Mouse (Mus musculus): ENCODE measurements around the gene Bcl2. TPM values are rescaled to one million over a fixed set of nuclear protein-coding genes. Genes with fewer than 3 reads are reported as not detected.

The Bcl2 gene
- total and polyA plus RNA-seq, 3 experiments: 4.5 to 13.6 (median 8.7) TPM

GRCm38 (mm10) chr1:106526751-106527150, 187.3 kb downstream of the Bcl2 start:
- no peak overlapping the region for H3K4me2 ChIP-seq (ENCODE audit: insufficient read depth, low read depth, poor library complexity, severe bottlenecking)
- no peak for DNase-seq (ENCODE audit: extremely low read depth)
- dilution Hi-C loops (cut with MboI; ENCODE audit: extremely low pct_ligation_motif_present, extremely low pct_unique_long_range_greater_than_20kb, low sequenced_read_pairs) (loop anchor here (25.0 kb wide), 1 partner anchor 186 kb away; the partner anchor contains the start of gene Bcl2), in situ Hi-C loops (cut with MboI; ENCODE audit: low pct_ligation_motif_present, low pct_unique_long_range_greater_than_20kb, low sequenced_read_pairs) (loop anchor here (10.0 kb wide), 1 partner anchor 102 kb away; no protein-coding TSS in a partner anchor)
- H3K27ac ChIP-seq (ENCODE audit: insufficient read depth, low read depth): no peak overlapping the region
- H3K4me1 ChIP-seq (ENCODE audit: control insufficient read depth in 1 of 2, insufficient read depth in 2 of 2): peaks cover 0 to 8% of the 10 kb centered on the region in 2 experiments; a peak in 2 of 4 replicates
- no peak overlapping the region for H3K4me3 ChIP-seq (replicated peaks in 1 of 3; ENCODE audit: low read depth in 2 of 3, low read length in 2 of 3, poor library complexity in 1 of 3)
- no peaks in the 10 kb centered on the region for H3K36me3 ChIP-seq (replicated peaks in 1 of 2; ENCODE audit: control insufficient read depth in 1 of 2, insufficient read depth in 1 of 2, low read length in 1 of 2)
- H3K9ac ChIP-seq (ENCODE audit: insufficient read depth, low read depth): no peak overlapping the region
- no peak for TF ChIP-seq MAFK (IDR thresholded peaks at IDR 0.05; ENCODE audit: insufficient replicate concordance, low read length)
- TF ChIP-seq KAT2A (IDR thresholded peaks at IDR 0.05; ENCODE audit: insufficient replicate concordance, low read length): no peak
- TF ChIP-seq USF1 (IDR thresholded peaks at IDR 0.05; ENCODE audit: low read depth, low read length): no peak
- no peak for TF ChIP-seq ZMIZ1 (IDR thresholded peaks at IDR 0.05; ENCODE audit: low read depth, low read length)
- no peak for TF ChIP-seq TBP (conservative IDR thresholded peaks at IDR 0.05; ENCODE audit: low read depth, low read length)
- no peak for TF ChIP-seq ELF1 (IDR thresholded peaks at IDR 0.05; ENCODE audit: low read depth, low read length)
- no peak for TF ChIP-seq CTCF (conservative IDR thresholded peaks at IDR 0.05 in 1 of 2, IDR thresholded peaks at IDR 0.05 in 1 of 2; ENCODE audit: low read depth in 2 of 2, low read length in 2 of 2)
- no peak for TF ChIP-seq ZC3H11A (IDR thresholded peaks at IDR 0.05; ENCODE audit: low read depth, low read length)
- TF ChIP-seq HCFC1 (IDR thresholded peaks at IDR 0.05; ENCODE audit: low read depth, low read length): no peak
- no peaks in the 10 kb centered on the region for H3K9me3 ChIP-seq (replicated peaks; ENCODE audit: low read length)
- no peaks in the 10 kb centered on the region for H3K79me2 ChIP-seq (replicated peaks; ENCODE audit: control insufficient read depth, extremely low read depth, insufficient read depth, poor library complexity, severe bottlenecking)
- no peaks in the 10 kb centered on the region for H3K27me3 ChIP-seq (replicated peaks)

GRCm38 (mm10) chr1:106526112-106526511, 188.0 kb downstream of the Bcl2 start:
- no peaks in the 10 kb centered on the region for H3K27me3 ChIP-seq (replicated peaks)
- H3K27ac ChIP-seq (ENCODE audit: insufficient read depth, low read depth): no peak overlapping the region
- no peak overlapping the region for H3K4me3 ChIP-seq (replicated peaks in 1 of 3; ENCODE audit: low read depth in 2 of 3, low read length in 2 of 3, poor library complexity in 1 of 3)
- no peaks in the 10 kb centered on the region for H3K79me2 ChIP-seq (replicated peaks; ENCODE audit: control insufficient read depth, extremely low read depth, insufficient read depth, poor library complexity, severe bottlenecking)
- H3K9me3 ChIP-seq (replicated peaks; ENCODE audit: low read length): no peaks in the 10 kb centered on the region
- no peaks in the 10 kb centered on the region for H3K36me3 ChIP-seq (replicated peaks in 1 of 2; ENCODE audit: control insufficient read depth in 1 of 2, insufficient read depth in 1 of 2, low read length in 1 of 2)
- no peak for DNase-seq (ENCODE audit: extremely low read depth)
- dilution Hi-C loops (cut with MboI; ENCODE audit: extremely low pct_ligation_motif_present, extremely low pct_unique_long_range_greater_than_20kb, low sequenced_read_pairs) (loop anchor here (25.0 kb wide), 1 partner anchor 186 kb away; the partner anchor contains the start of gene Bcl2), in situ Hi-C loops (cut with MboI; ENCODE audit: low pct_ligation_motif_present, low pct_unique_long_range_greater_than_20kb, low sequenced_read_pairs) (loop anchor here (10.0 kb wide), 1 partner anchor 101 kb away; no protein-coding TSS in a partner anchor)
- peaks cover 0 to 8% of the 10 kb centered on the region in 2 experiments; a peak in 2 of 4 replicates for H3K4me1 ChIP-seq (ENCODE audit: control insufficient read depth in 1 of 2, insufficient read depth in 2 of 2)
- no peak overlapping the region for H3K4me2 ChIP-seq (ENCODE audit: insufficient read depth, low read depth, poor library complexity, severe bottlenecking)
- TF ChIP-seq IRF4 (IDR thresholded peaks at IDR 0.05; ENCODE audit: low read depth, low read length) (no peak), MYC (IDR thresholded peaks at IDR 0.05; ENCODE audit: low read depth, low read length) (no peak)
- H3K9ac ChIP-seq (ENCODE audit: insufficient read depth, low read depth): no peak overlapping the region

- Histone ChIP-seq H3K9ac (ENCODE audit: insufficient read depth, low read depth) (no peak overlapping the region), H3K27ac (ENCODE audit: insufficient read depth, low read depth) (no peak overlapping the region), H3K79me2 (replicated peaks; ENCODE audit: control insufficient read depth, extremely low read depth, insufficient read depth, poor library complexity, severe bottlenecking) (no peaks in the 10 kb centered on the region), H3K36me3 (replicated peaks in 1 of 2; ENCODE audit: control insufficient read depth in 1 of 2, insufficient read depth in 1 of 2, low read length in 1 of 2) (no peaks in the 10 kb centered on the region), H3K9me3 (replicated peaks; ENCODE audit: low read length) (no peaks in the 10 kb centered on the region), H3K4me3 (replicated peaks in 1 of 3; ENCODE audit: low read depth in 2 of 3, low read length in 2 of 3, poor library complexity in 1 of 3) (no peak overlapping the region), H3K4me1 (ENCODE audit: control insufficient read depth in 1 of 2, insufficient read depth in 2 of 2) (peaks cover 0 to 8% of the 10 kb centered on the region in 2 experiments; a peak in 2 of 4 replicates), H3K27me3 (replicated peaks) (no peaks in the 10 kb centered on the region), H3K4me2 (ENCODE audit: insufficient read depth, low read depth, poor library complexity, severe bottlenecking) (no peak overlapping the region)
- dilution Hi-C loops (cut with MboI; ENCODE audit: extremely low pct_ligation_motif_present, extremely low pct_unique_long_range_greater_than_20kb, low sequenced_read_pairs): no loop called here
- no peak for DNase-seq (ENCODE audit: extremely low read depth)
- in situ Hi-C loops (cut with MboI; ENCODE audit: low pct_ligation_motif_present, low pct_unique_long_range_greater_than_20kb, low sequenced_read_pairs): loop anchor here (5.0 to 10.0 kb wide), 2 partner anchors 99 to 189 kb away; partner anchors contain the start of gene Bcl2
- TF ChIP-seq SMC3 (IDR thresholded peaks at IDR 0.05; ENCODE audit: low read depth, low read length) (no peak), TBP (conservative IDR thresholded peaks at IDR 0.05; ENCODE audit: low read depth, low read length) (no peak), ETS1 (conservative IDR thresholded peaks at IDR 0.05; ENCODE audit: low read depth, low read length) (no peak), UBTF (IDR thresholded peaks at IDR 0.05; ENCODE audit: low read depth, low read length) (no peak), MAFK (IDR thresholded peaks at IDR 0.05; ENCODE audit: insufficient replicate concordance, low read length) (no peak), KAT2A (IDR thresholded peaks at IDR 0.05; ENCODE audit: insufficient replicate concordance, low read length) (no peak), TCF12 (IDR thresholded peaks at IDR 0.05; ENCODE audit: low read depth, low read length) (no peak), ZMIZ1 (IDR thresholded peaks at IDR 0.05; ENCODE audit: low read depth, low read length) (no peak), JUN (IDR thresholded peaks at IDR 0.05; ENCODE audit: insufficient read depth, low read depth, low read length) (no peak), PAX5 (IDR thresholded peaks at IDR 0.05; ENCODE audit: low read length) (no peak), BHLHE40 (IDR thresholded peaks at IDR 0.05; ENCODE audit: low read depth, low read length) (no peak), CTCF (conservative IDR thresholded peaks at IDR 0.05 in 1 of 2, IDR thresholded peaks at IDR 0.05 in 1 of 2; ENCODE audit: low read depth in 2 of 2, low read length in 2 of 2) (no peak), USF2 (conservative IDR thresholded peaks at IDR 0.05; ENCODE audit: low read depth, low read length) (no peak), ZC3H11A (IDR thresholded peaks at IDR 0.05; ENCODE audit: low read depth, low read length) (no peak)
These were observed 190.3 kb downstream of the Bcl2 start for GRCm38 (mm10) chr1:106523741-106524140.
